Mouse (Mus musculus) heart, adult 2 months (tissue): ENCODE data around the gene Efna1. TPM values are rescaled to one million over a fixed set of nuclear protein-coding genes. Genes with fewer than 3 reads are reported as not detected.

Source experiments
- DNase-seq, 2 experiments: peaks; one replicate each; pipeline ENCODE4 v3.0.0; 2021
- H3K27ac ChIP-seq: fragments of 200-600 bp; 2 replicates; pipeline ENCODE4 v1.8.1; 2022
- H3K27me3 ChIP-seq: fragments of 200-500 bp; 2 replicates; pipeline ENCODE4 v1.6.1; 2012; ENCODE audit warnings: mild to moderate bottlenecking, low read length, inconsistent platforms, mixed read lengths; ENCODE audit not compliant: control insufficient read depth, insufficient read depth
- H3K36me3 ChIP-seq: fragments of 200-500 bp; 2 replicates; pipeline ENCODE4 v1.6.1; 2012; ENCODE audit warnings: low read length, inconsistent platforms; ENCODE audit not compliant: control insufficient read depth, insufficient read depth
- H3K4me1 ChIP-seq: fragments of 200-500 bp; 2 replicates; pipeline ENCODE4 v1.6.1; 2011; ENCODE audit warnings: low read length; ENCODE audit not compliant: control insufficient read depth, insufficient read depth
- H3K4me3 ChIP-seq: fragments of 200-600 bp; 2 replicates; pipeline ENCODE4 v1.8.1; 2022
- H3K79me2 ChIP-seq: fragments of 200-500 bp; replicated peaks from 2 replicates; pipeline ENCODE4 v1.6.1; 2012; ENCODE audit warnings: mild to moderate bottlenecking, inconsistent platforms, low read length, moderate library complexity, mixed read lengths; ENCODE audit not compliant: control insufficient read depth, insufficient read depth
- H3K9ac ChIP-seq: fragments of 200-500 bp; 2 replicates; pipeline ENCODE4 v1.6.1; 2012; ENCODE audit warnings: low read depth, mild to moderate bottlenecking, control low read depth, inconsistent platforms, low read length, mixed read lengths
- CTCF ChIP-seq: fragments of 200-600 bp; IDR thresholded peaks from 2 replicates; pipeline ENCODE4 v1.8.1; 2022; ENCODE audit warnings: antibody characterized with exemption, mild to moderate bottlenecking, moderate library complexity
- EP300 ChIP-seq: fragments of 200-500 bp; IDR thresholded peaks from 2 replicates; pipeline ENCODE4 v1.6.1; 2011; ENCODE audit warnings: low read depth, low read length, control low read depth; ENCODE audit not compliant: insufficient read depth
- POLR2A ChIP-seq: fragments of 200-500 bp; IDR thresholded peaks from 2 replicates; pipeline ENCODE4 v1.6.1; 2011; ENCODE audit warnings: mild to moderate bottlenecking, low read depth, low read length, control low read depth; ENCODE audit not compliant: insufficient read depth
- WGBS: fragments of 180-500 bp; shearing (Covaris S2); methylation state at CpG from one replicate; pipeline ENCODE4 v1.1.7; 2018; 5-methylcytosine and 5-hydroxymethylcytosine counted together
- intact Hi-C: fragments of 180-260 bp; cut with DNase I; formaldehyde crosslinking; loops from one replicate; pipeline ENCODE4 v1.15.1; 2025
- long read RNA-seq: library from polyadenylated mRNA; stranded (forward); transcript quantifications from one replicate; pipeline ENCODE4 v2.0.0, GENCODE M21; 2021
- polyA plus RNA-seq: library from polyadenylated mRNA; depleted of rRNA; stranded (reverse); fragments of >200 nt; gene quantifications from 2 replicates; pipeline ENCODE4 v1.2.3, GENCODE M21; 2012; rRNA removed
- total RNA-seq, 2 experiments: library from RNA; stranded (reverse); gene quantifications; 2 replicates each; pipeline ENCODE4 v1.2.3; 2021

Gene Efna1
- 10 to 100 TPM; 22.6 to 28.4 TPM for total RNA-seq
- 39.6 and 44.4 TPM in 2 replicates for polyA plus RNA-seq
- long read RNA-seq, transcript Efna1-201 (5 exons, 1,480 nt): major isoform, 25 of 27 reads
- long read RNA-seq, partial matches to known transcripts: 0 of 27 reads
- long read RNA-seq, other reads (novel, unspliced or antisense): 2 of 27 reads

DNA sequence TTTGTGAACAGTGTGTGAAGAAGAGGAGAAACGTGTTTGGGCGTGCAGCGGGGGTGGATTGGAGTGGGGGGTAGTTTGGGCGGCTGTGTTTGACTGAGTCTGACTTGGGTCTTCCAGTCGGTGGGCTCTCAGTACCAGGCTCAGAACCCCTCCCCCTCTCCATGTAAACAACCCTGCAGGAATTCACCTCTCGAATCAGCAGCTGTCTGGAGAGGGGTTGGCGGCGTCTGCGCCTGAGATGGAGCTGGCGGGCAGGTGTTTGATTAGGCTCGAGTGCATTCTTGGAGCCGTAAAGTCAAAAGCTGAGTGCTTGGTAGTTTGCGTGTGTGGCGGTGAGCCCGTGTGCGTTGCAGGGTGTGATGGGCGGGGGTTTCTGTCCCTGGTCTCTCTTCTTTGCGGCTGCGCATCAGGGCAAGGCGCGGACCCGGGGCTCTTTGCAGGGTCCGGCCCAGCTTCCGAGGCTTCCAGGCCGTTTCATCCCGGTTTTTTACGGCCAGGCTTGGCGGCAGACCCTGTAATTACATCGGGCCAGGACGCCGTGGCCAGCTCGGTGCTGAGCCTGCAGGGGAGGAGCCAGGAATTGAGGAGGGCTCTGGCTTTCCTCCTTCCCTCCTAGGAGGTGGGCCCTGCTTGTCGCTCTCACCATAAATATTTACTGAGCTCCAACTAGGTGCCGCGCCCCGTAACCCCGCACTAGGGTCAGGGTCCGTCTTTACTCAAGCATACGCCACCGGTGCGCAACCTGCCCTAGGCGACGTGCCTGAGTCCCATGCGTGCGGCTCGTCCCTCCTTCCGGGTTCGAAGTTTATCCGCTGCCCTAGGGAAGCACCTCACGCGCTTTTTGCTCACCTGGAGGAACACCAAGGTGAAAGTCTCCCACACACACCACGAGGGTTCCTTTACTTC, at the start of gene Efna1:
Efna1 (minus strand) TSS at position 537 of the 906 bp plus-strand sequence.
- Histone ChIP-seq H3K27ac (peak within 1 kb of the TSS; percentile 99), H3K9ac (peak within 1 kb of the TSS; percentile 58), H3K36me3 (peaks cover under 1% of the 10 kb centered on the region; the same call in 1 of the 2 replicates), H3K79me2 (no peaks in the 10 kb centered on the region), H3K4me3 (peak within 1 kb of the TSS; percentile 84), H3K27me3 (no peaks in the 10 kb centered on the region), H3K4me1 (peaks cover 11% of the 10 kb centered on the region)
- TF ChIP-seq EP300 (0 out of 2 replicates have a peak, but pooled peaks have one; percentile 44), POLR2A (peak; percentile 81; the same call in 1 of the 2 replicates), CTCF (peak; percentile 46)
- intact Hi-C loops: no loop called here
- DNase-seq: peak; percentile 81 to 85
- WGBS: under 1% methylated on average over 52 of the region's 52 CpGs

DNA sequence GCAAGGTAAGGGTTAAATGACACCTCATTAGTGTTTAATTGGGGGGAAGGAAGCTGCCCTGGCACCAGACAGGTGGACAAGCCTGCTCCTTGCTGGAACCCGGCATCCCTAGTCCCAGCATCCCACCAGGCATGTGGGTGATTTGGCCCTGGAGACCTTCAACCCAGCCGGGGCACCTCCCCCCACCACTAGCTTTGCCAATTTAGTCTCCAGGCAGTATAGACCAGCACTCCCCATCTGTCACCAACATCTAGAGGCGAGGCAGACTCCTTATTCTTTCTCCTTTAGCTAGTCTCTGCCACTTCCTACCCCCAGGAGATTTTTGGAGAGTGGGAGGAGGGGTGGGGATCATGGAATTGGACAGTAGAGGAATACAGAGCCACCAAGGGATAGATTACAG, 49.4 kb upstream of the Efna1 start:
- TF ChIP-seq CTCF: no peak
- TF ChIP-seq EP300: no peak
- TF ChIP-seq POLR2A: no peak

DNA sequence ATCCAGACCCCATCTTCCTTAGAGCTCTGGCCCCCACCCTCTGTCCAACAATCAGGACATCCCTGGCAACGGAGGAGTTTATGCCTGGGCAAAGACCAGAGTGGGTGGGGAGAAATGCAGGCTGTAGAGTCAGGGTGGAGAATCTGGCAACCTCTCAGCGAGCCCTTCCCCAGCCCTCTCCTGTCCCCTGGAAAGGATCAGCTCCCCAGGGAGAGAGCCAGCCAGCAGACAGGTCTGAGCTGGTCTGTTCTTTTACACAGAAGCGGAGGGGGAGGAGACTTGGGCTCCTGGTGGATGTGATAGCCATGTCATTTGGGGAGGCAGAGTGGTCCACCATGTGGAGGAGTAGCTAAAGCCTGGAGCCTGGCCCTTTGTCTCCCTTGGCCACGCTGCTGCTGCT, 47.7 kb upstream of the Efna1 start:
- 10% methylated on average over 4 of the region's 4 CpGs for WGBS
- intact Hi-C loops: no loop called here
- no peak for TF ChIP-seq EP300
- H3K27ac ChIP-seq: no peak overlapping the region
- DNase-seq: no peak
- no peak overlapping the region for H3K9ac ChIP-seq
- no peaks in the 10 kb centered on the region; the same call in 1 of the 2 replicates for H3K27me3 ChIP-seq
- no peaks in the 10 kb centered on the region for H3K4me1 ChIP-seq
- H3K79me2 ChIP-seq: no peaks in the 10 kb centered on the region
- no peak overlapping the region for H3K4me3 ChIP-seq
- no peaks in the 10 kb centered on the region for H3K36me3 ChIP-seq

More for the DNA sequence above, 49.4 kb upstream of the Efna1 start:
- intact Hi-C loops: no loop called here
- Histone ChIP-seq H3K79me2 (no peaks in the 10 kb centered on the region), H3K27ac (no peak overlapping the region), H3K9ac (no peak overlapping the region), H3K4me1 (no peaks in the 10 kb centered on the region), H3K4me3 (no peak overlapping the region), H3K27me3 (no peaks in the 10 kb centered on the region; the same call in 1 of the 2 replicates), H3K36me3 (no peaks in the 10 kb centered on the region)
- 63% methylated on average over 3 of the region's 3 CpGs for WGBS
- no peak for DNase-seq

DNA sequence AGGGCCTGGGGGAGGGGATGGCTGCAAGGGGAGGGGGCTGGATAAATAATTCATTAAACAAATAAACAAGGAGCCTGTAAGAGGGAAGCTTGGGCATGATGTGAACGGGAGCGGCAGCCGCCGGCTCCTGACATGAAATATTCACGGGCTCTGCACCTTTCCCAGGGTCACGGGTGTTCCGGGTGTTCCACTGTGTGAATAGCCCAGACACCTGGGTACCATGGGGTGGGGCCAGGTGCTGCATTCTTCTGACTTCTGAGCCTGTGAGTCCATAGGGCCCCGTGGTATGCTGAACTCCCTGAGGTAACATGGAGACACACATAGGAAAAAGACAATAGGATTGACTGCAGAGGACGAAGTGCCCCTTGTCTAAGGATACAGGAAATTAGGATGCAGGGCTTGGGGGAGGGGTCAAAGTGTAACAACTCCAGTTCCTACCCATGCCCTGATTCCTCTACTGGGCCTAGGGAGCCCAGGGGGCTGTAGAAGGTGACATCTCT, 46.5 kb upstream of the Efna1 start:
- DNase-seq: no peak
- Histone ChIP-seq H3K36me3 (no peaks in the 10 kb centered on the region), H3K4me3 (no peak overlapping the region), H3K27me3 (no peaks in the 10 kb centered on the region; the same call in 1 of the 2 replicates), H3K9ac (no peak overlapping the region), H3K79me2 (no peaks in the 10 kb centered on the region), H3K4me1 (no peaks in the 10 kb centered on the region), H3K27ac (no peak overlapping the region)
- TF ChIP-seq CTCF (no peak), POLR2A (no peak), EP300 (no peak)
- 66% methylated on average over 9 of the region's 9 CpGs for WGBS
- intact Hi-C loops: no loop called here

DNA sequence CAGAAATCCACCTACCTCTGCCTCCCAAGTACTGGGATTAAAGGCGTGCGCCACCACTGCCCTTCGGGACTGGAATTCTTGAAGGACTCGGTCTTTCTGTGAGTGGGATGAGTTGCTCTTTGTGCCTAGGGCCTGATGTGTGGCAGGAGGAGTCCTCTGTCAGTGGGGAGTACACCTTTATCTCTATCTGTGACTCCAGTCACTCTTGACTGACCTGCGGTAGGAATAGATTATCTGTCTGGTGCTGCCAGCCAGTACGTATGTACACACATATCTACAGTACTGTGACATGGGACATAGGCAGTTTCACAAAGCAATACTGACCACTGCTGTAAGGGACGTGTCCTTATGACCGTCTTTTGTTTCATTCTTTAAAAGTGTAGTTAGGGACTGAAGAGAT, 44.9 kb upstream of the Efna1 start:
- no peak overlapping the region for H3K27ac ChIP-seq
- peaks cover 2% of the 10 kb centered on the region; the same call in 1 of the 2 replicates for H3K4me1 ChIP-seq
- intact Hi-C loops: no loop called here
- no peak for TF ChIP-seq CTCF
- TF ChIP-seq POLR2A: no peak
- TF ChIP-seq EP300: no peak
- no peaks in the 10 kb centered on the region for H3K79me2 ChIP-seq
- DNase-seq: no peak
- H3K9ac ChIP-seq: no peak overlapping the region
- 91% methylated on average over 8 of the region's 8 CpGs for WGBS
- H3K27me3 ChIP-seq: peaks cover 11% of the 10 kb centered on the region
- H3K4me3 ChIP-seq: no peak overlapping the region
- no peaks in the 10 kb centered on the region for H3K36me3 ChIP-seq
